Mouse (Mus musculus): Measurements from ENCODE around the gene Lrrc4b. TPM values are rescaled to one million over a fixed set of nuclear protein-coding genes. Genes with fewer than 3 reads are reported as not detected.

Lrrc4b gene
- polyA plus RNA-seq, 1 experiment, result 1.4 TPM

- Histone ChIP-seq H3K4me1 (replicated peaks; ENCODE audit: control insufficient read depth, insufficient read depth, low read length) (peaks cover 14% of the 10 kb centered on the region), H3K27ac (ENCODE audit: control insufficient read depth, insufficient read depth, low read length) (no peak overlapping the region), H3K36me3 (ENCODE audit: control insufficient read depth, insufficient read depth, low read length) (no peaks in the 10 kb centered on the region), H3K4me3 (ENCODE audit: control insufficient read depth, insufficient read depth, low read length) (no peak overlapping the region), H3K27me3 (ENCODE audit: control insufficient read depth, insufficient read depth, low read length) (no peaks in the 10 kb centered on the region)
- TF ChIP-seq CTCF (IDR thresholded peaks at IDR 0.05; ENCODE audit: borderline replicate concordance, control insufficient read depth, extremely low read depth, insufficient read depth, low read length, poor library complexity), result no peak
- no peak for TF ChIP-seq POLR2A (IDR thresholded peaks at IDR 0.05; ENCODE audit: control insufficient read depth, extremely low read depth, insufficient read depth, low read length, poor library complexity)
- 97% methylated on average over 16 of the region's 16 CpGs for WGBS
- no peak for DNase-seq
Measured at GRCm38 (mm10) chr7:44470696-44471612, 42.1 kb downstream of the Lrrc4b start.

- 59% methylated on average over 6 of the region's 6 CpGs for WGBS
- H3K36me3 ChIP-seq (ENCODE audit: control insufficient read depth, insufficient read depth, low read length), result no peaks in the 10 kb centered on the region
- H3K4me3 ChIP-seq (ENCODE audit: control insufficient read depth, insufficient read depth, low read length), result no peak overlapping the region
- H3K4me1 ChIP-seq (replicated peaks; ENCODE audit: control insufficient read depth, insufficient read depth, low read length), result peaks cover 14% of the 10 kb centered on the region
- no peaks in the 10 kb centered on the region for H3K27me3 ChIP-seq (ENCODE audit: control insufficient read depth, insufficient read depth, low read length)
- TF ChIP-seq CTCF (IDR thresholded peaks at IDR 0.05; ENCODE audit: borderline replicate concordance, control insufficient read depth, extremely low read depth, insufficient read depth, low read length, poor library complexity) (no peak), POLR2A (IDR thresholded peaks at IDR 0.05; ENCODE audit: control insufficient read depth, extremely low read depth, insufficient read depth, low read length, poor library complexity) (no peak)
- no peak for DNase-seq
- no peak overlapping the region for H3K27ac ChIP-seq (ENCODE audit: control insufficient read depth, insufficient read depth, low read length)
Measured at GRCm38 (mm10) chr7:44471880-44472557, 43.2 kb downstream of the Lrrc4b start.

- TF ChIP-seq POLR2A (IDR thresholded peaks at IDR 0.05; ENCODE audit: control insufficient read depth, extremely low read depth, insufficient read depth, low read length, poor library complexity) (no peak), CTCF (IDR thresholded peaks at IDR 0.05; ENCODE audit: borderline replicate concordance, control insufficient read depth, extremely low read depth, insufficient read depth, low read length, poor library complexity) (no peak)
- Histone ChIP-seq H3K36me3 (ENCODE audit: control insufficient read depth, insufficient read depth, low read length) (no peaks in the 10 kb centered on the region), H3K4me3 (ENCODE audit: control insufficient read depth, insufficient read depth, low read length) (no peak overlapping the region), H3K27me3 (ENCODE audit: control insufficient read depth, insufficient read depth, low read length) (no peaks in the 10 kb centered on the region), H3K27ac (ENCODE audit: control insufficient read depth, insufficient read depth, low read length) (no peak overlapping the region), H3K4me1 (replicated peaks; ENCODE audit: control insufficient read depth, insufficient read depth, low read length) (peaks cover 14% of the 10 kb centered on the region)
- no peak for DNase-seq
- WGBS, result 41% methylated on average over 1 of the region's 1 CpGs
Measured at GRCm38 (mm10) chr7:44472558-44472885, 43.7 kb downstream of the Lrrc4b start.

GRCm38 (mm10) chr7:44472961-44473646 is 44.3 kb downstream of the Lrrc4b start:
- H3K27me3 ChIP-seq (ENCODE audit: control insufficient read depth, insufficient read depth, low read length), result no peaks in the 10 kb centered on the region
- no peaks in the 10 kb centered on the region for H3K36me3 ChIP-seq (ENCODE audit: control insufficient read depth, insufficient read depth, low read length)
- H3K27ac ChIP-seq (ENCODE audit: control insufficient read depth, insufficient read depth, low read length), result no peak overlapping the region
- H3K4me1 ChIP-seq (replicated peaks; ENCODE audit: control insufficient read depth, insufficient read depth, low read length), result peaks cover 14% of the 10 kb centered on the region
- no peak overlapping the region for H3K4me3 ChIP-seq (ENCODE audit: control insufficient read depth, insufficient read depth, low read length)
- TF ChIP-seq CTCF (IDR thresholded peaks at IDR 0.05; ENCODE audit: borderline replicate concordance, control insufficient read depth, extremely low read depth, insufficient read depth, low read length, poor library complexity), result no peak
- TF ChIP-seq POLR2A (IDR thresholded peaks at IDR 0.05; ENCODE audit: control insufficient read depth, extremely low read depth, insufficient read depth, low read length, poor library complexity), result no peak
- 44% methylated on average over 9 of the region's 9 CpGs for WGBS
- DNase-seq, result no peak

- DNase-seq, result no peak
- Histone ChIP-seq H3K27ac (ENCODE audit: control insufficient read depth, insufficient read depth, low read length) (no peak overlapping the region), H3K4me1 (replicated peaks; ENCODE audit: control insufficient read depth, insufficient read depth, low read length) (peaks cover 6% of the 10 kb centered on the region), H3K36me3 (ENCODE audit: control insufficient read depth, insufficient read depth, low read length) (no peaks in the 10 kb centered on the region), H3K4me3 (ENCODE audit: control insufficient read depth, insufficient read depth, low read length) (no peak overlapping the region), H3K27me3 (ENCODE audit: control insufficient read depth, insufficient read depth, low read length) (no peaks in the 10 kb centered on the region)
- TF ChIP-seq POLR2A (IDR thresholded peaks at IDR 0.05; ENCODE audit: control insufficient read depth, extremely low read depth, insufficient read depth, low read length, poor library complexity) (no peak), CTCF (IDR thresholded peaks at IDR 0.05; ENCODE audit: borderline replicate concordance, control insufficient read depth, extremely low read depth, insufficient read depth, low read length, poor library complexity) (no peak)
- 44% methylated on average over 4 of the region's 4 CpGs for WGBS
Measured at GRCm38 (mm10) chr7:44474419-44474818, 45.6 kb downstream of the Lrrc4b start.

- H3K27ac ChIP-seq (ENCODE audit: control insufficient read depth, insufficient read depth, low read length), result no peak overlapping the region
- H3K4me3 ChIP-seq (ENCODE audit: control insufficient read depth, insufficient read depth, low read length), result no peak overlapping the region
- peaks cover 6% of the 10 kb centered on the region for H3K4me1 ChIP-seq (replicated peaks; ENCODE audit: control insufficient read depth, insufficient read depth, low read length)
- TF ChIP-seq POLR2A (IDR thresholded peaks at IDR 0.05; ENCODE audit: control insufficient read depth, extremely low read depth, insufficient read depth, low read length, poor library complexity) (no peak), CTCF (IDR thresholded peaks at IDR 0.05; ENCODE audit: borderline replicate concordance, control insufficient read depth, extremely low read depth, insufficient read depth, low read length, poor library complexity) (no peak)
- no peak for DNase-seq
- H3K27me3 ChIP-seq (ENCODE audit: control insufficient read depth, insufficient read depth, low read length), result no peaks in the 10 kb centered on the region
- H3K36me3 ChIP-seq (ENCODE audit: control insufficient read depth, insufficient read depth, low read length), result no peaks in the 10 kb centered on the region
- 41% methylated on average over 5 of the region's 5 CpGs for WGBS
Measured at GRCm38 (mm10) chr7:44475046-44475614, 46.3 kb downstream of the Lrrc4b start.
